Mouse (Mus musculus) midbrain, embryonic 16.5 days (tissue): ENCODE measurements around the gene Efcab14. TPM values are rescaled to one million over a fixed set of nuclear protein-coding genes. Genes with fewer than 3 reads are reported as not detected.

Experiments
- ATAC-seq: fragments of 200-750 bp; cut with Nextera tagmentation; 2 replicates; pipeline ENCODE4 v1.8.0; 2017; ENCODE audit warnings: moderate TSS enrichment
- H3K27ac ChIP-seq: fragments of 300-500 bp; sonication (generic); 2 replicates; pipeline ENCODE4 v1.5.1; 2014; ENCODE audit warnings: mild to moderate bottlenecking, low read length, mixed read lengths
- H3K27me3 ChIP-seq: fragments of 300-500 bp; sonication (generic); 2 replicates; pipeline ENCODE4 v1.6.1; 2014; ENCODE audit warnings: low read depth, low read length, mixed read lengths; ENCODE audit not compliant: control insufficient read depth, insufficient read depth
- H3K36me3 ChIP-seq: fragments of 300-500 bp; sonication (generic); 2 replicates; pipeline ENCODE4 v1.6.1; 2014; ENCODE audit warnings: mild to moderate bottlenecking, low read length, moderate library complexity, mixed read lengths; ENCODE audit not compliant: control insufficient read depth, insufficient read depth
- H3K4me1 ChIP-seq: fragments of 300-500 bp; sonication (generic); 2 replicates; pipeline ENCODE4 v1.6.1; 2014; ENCODE audit warnings: mild to moderate bottlenecking, low read length, mixed read lengths; ENCODE audit not compliant: control insufficient read depth, insufficient read depth
- H3K4me2 ChIP-seq: fragments of 300-500 bp; sonication (generic); 2 replicates; pipeline ENCODE4 v1.6.1; 2014; ENCODE audit warnings: mild to moderate bottlenecking, low read length, mixed read lengths
- H3K4me3 ChIP-seq: fragments of 300-500 bp; sonication (generic); 2 replicates; pipeline ENCODE4 v1.5.1; 2014; ENCODE audit warnings: low read depth, mild to moderate bottlenecking, low read length, moderate library complexity, mixed read lengths
- H3K9ac ChIP-seq: fragments of 300-500 bp; sonication (generic); 2 replicates; pipeline ENCODE4 v1.6.1; 2014; ENCODE audit warnings: low read depth, low read length, mixed read lengths
- H3K9me3 ChIP-seq: fragments of 300-500 bp; sonication (generic); replicated peaks from 2 replicates; pipeline ENCODE4 v1.6.1; 2014; ENCODE audit warnings: mild to moderate bottlenecking, low read length, mixed read lengths; ENCODE audit not compliant: control insufficient read depth, poor library complexity, severe bottlenecking
- WGBS: fragments of 180-500 bp; shearing (Covaris S2); extraction: QIAGEN DNeasy Blood & Tissue Kit; methylation state at CpG from one replicate; pipeline ENCODE4 v1.1.7; 2014; 5-methylcytosine and 5-hydroxymethylcytosine counted together
- polyA plus RNA-seq: library from polyadenylated mRNA; unstranded; fragments of >200 nt; fragmentation: Nextera tagmentation; extraction: Ambion mirVana; gene quantifications from 2 replicates; pipeline ENCODE4 v1.2.1, GENCODE M21; 2015

Efcab14 gene
- polyA plus RNA-seq, 1 experiment from 2014 or later = 17.6 TPM

GRCm38 (mm10) chr4:115733746-115734145, 3.8 kb upstream of the Efcab14 start:
- WGBS = 77% methylated on average over 5 of the region's 5 CpGs
- no peak for ATAC-seq
- Histone ChIP-seq H3K4me1 (peaks cover 10% of the 10 kb centered on the region), H3K27me3 (peaks cover 5% of the 10 kb centered on the region), H3K4me3 (no peak overlapping the region), H3K4me2 (no peak overlapping the region), H3K36me3 (no peaks in the 10 kb centered on the region), H3K27ac (no peak overlapping the region), H3K9ac (no peak overlapping the region), H3K9me3 (no peaks in the 10 kb centered on the region)

- Histone ChIP-seq H3K9ac (no peak overlapping the region), H3K27ac (no peak overlapping the region), H3K36me3 (no peaks in the 10 kb centered on the region), H3K4me1 (peaks cover 18% of the 10 kb centered on the region), H3K27me3 (peaks cover 5% of the 10 kb centered on the region), H3K4me3 (no peak overlapping the region), H3K9me3 (no peaks in the 10 kb centered on the region), H3K4me2 (no peak overlapping the region)
- no peak for ATAC-seq
- 68% methylated on average over 4 of the region's 4 CpGs for WGBS
Measured at GRCm38 (mm10) chr4:115734867-115735266, 2.7 kb upstream of the Efcab14 start.

GRCm38 (mm10) chr4:115738481-115738985, 989 bp downstream of the Efcab14 start:
- Histone ChIP-seq H3K4me1 (peaks cover 18% of the 10 kb centered on the region), H3K9me3 (no peaks in the 10 kb centered on the region), H3K36me3 (0 out of 2 replicates have a peak, but pooled peaks cover 9% of the 10 kb centered on the region), H3K27me3 (no peaks in the 10 kb centered on the region), H3K9ac (peak overlapping the region; percentile 86), H3K27ac (no peak overlapping the region), H3K4me3 (peak overlapping the region; percentile 83), H3K4me2 (peak overlapping the region; percentile 86)
- WGBS = 47% methylated on average over 13 of the region's 13 CpGs
- no peak for ATAC-seq

GRCm38 (mm10) chr4:115742658-115743057, 5.1 kb downstream of the Efcab14 start:
- no peak overlapping the region for H3K4me2 ChIP-seq
- peaks cover 15% of the 10 kb centered on the region for H3K4me1 ChIP-seq
- H3K27me3 ChIP-seq = no peaks in the 10 kb centered on the region
- no peak overlapping the region for H3K27ac ChIP-seq
- 0 out of 2 replicates have a peak, but pooled peaks cover 10% of the 10 kb centered on the region for H3K36me3 ChIP-seq
- H3K4me3 ChIP-seq = no peak overlapping the region
- H3K9ac ChIP-seq = no peak overlapping the region
- no peaks in the 10 kb centered on the region for H3K9me3 ChIP-seq
- no peak for ATAC-seq

- no peak for ATAC-seq
- 85% methylated on average over 4 of the region's 4 CpGs for WGBS
Measured at GRCm38 (mm10) chr4:115743096-115743495, 5.6 kb downstream of the Efcab14 start.

GRCm38 (mm10) chr4:115748181-115748580, 10.6 kb downstream of the Efcab14 start:
- H3K4me2 ChIP-seq = no peak overlapping the region
- 63% methylated on average over 1 of the region's 1 CpGs for WGBS
- ATAC-seq = no peak
- no peak overlapping the region for H3K4me3 ChIP-seq
- H3K36me3 ChIP-seq = peaks cover 10% of the 10 kb centered on the region
- no peaks in the 10 kb centered on the region for H3K4me1 ChIP-seq
- H3K27ac ChIP-seq = no peak overlapping the region
- no peaks in the 10 kb centered on the region for H3K27me3 ChIP-seq
- no peaks in the 10 kb centered on the region for H3K9me3 ChIP-seq
- H3K9ac ChIP-seq = no peak overlapping the region

More at GRCm38 (mm10) chr4:115743096-115743495, 5.6 kb downstream of the Efcab14 start:
- H3K9me3 ChIP-seq = no peaks in the 10 kb centered on the region
- H3K27ac ChIP-seq = no peak overlapping the region
- no peak overlapping the region for H3K9ac ChIP-seq
- 0 out of 2 replicates have a peak, but pooled peaks cover 12% of the 10 kb centered on the region for H3K36me3 ChIP-seq
- H3K4me1 ChIP-seq = peaks cover 15% of the 10 kb centered on the region
- no peak overlapping the region for H3K4me3 ChIP-seq
- H3K4me2 ChIP-seq = no peak overlapping the region
- no peaks in the 10 kb centered on the region for H3K27me3 ChIP-seq

GRCm38 (mm10) chr4:115749336-115749735, 11.8 kb downstream of the Efcab14 start:
- H3K4me2 ChIP-seq = no peak overlapping the region
- H3K36me3 ChIP-seq = peaks cover 13% of the 10 kb centered on the region
- H3K9ac ChIP-seq = no peak overlapping the region
- no peak for ATAC-seq
- no peaks in the 10 kb centered on the region for H3K27me3 ChIP-seq
- H3K4me3 ChIP-seq = no peak overlapping the region
- H3K27ac ChIP-seq = no peak overlapping the region
- H3K9me3 ChIP-seq = no peaks in the 10 kb centered on the region
- H3K4me1 ChIP-seq = no peaks in the 10 kb centered on the region
- WGBS = 97% methylated on average over 1 of the region's 1 CpGs

GRCm38 (mm10) chr4:115754101-115754500, 16.6 kb downstream of the Efcab14 start:
- peaks cover 14% of the 10 kb centered on the region for H3K36me3 ChIP-seq
- no peak overlapping the region for H3K4me3 ChIP-seq
- ATAC-seq = no peak
- H3K9me3 ChIP-seq = no peaks in the 10 kb centered on the region
- no peaks in the 10 kb centered on the region for H3K4me1 ChIP-seq
- H3K27me3 ChIP-seq = no peaks in the 10 kb centered on the region
- 95% methylated on average over 3 of the region's 3 CpGs for WGBS
- no peak overlapping the region for H3K9ac ChIP-seq
- no peak overlapping the region for H3K4me2 ChIP-seq
- no peak overlapping the region for H3K27ac ChIP-seq

- H3K36me3 ChIP-seq = peaks cover 18% of the 10 kb centered on the region
Measured at GRCm38 (mm10) chr4:115754851-115755250, 17.3 kb downstream of the Efcab14 start.

More at GRCm38 (mm10) chr4:115754851-115755250, 17.3 kb downstream of the Efcab14 start:
- no peak for ATAC-seq
- Histone ChIP-seq H3K4me2 (no peak overlapping the region), H3K9me3 (no peaks in the 10 kb centered on the region), H3K4me1 (no peaks in the 10 kb centered on the region), H3K27me3 (no peaks in the 10 kb centered on the region), H3K4me3 (no peak overlapping the region), H3K27ac (no peak overlapping the region), H3K9ac (no peak overlapping the region)
- WGBS = 100% methylated on average over 1 of the region's 1 CpGs
